Mouse (Mus musculus): ENCODE results near the gene Dirc2. TPM values are rescaled to one million over a fixed set of nuclear protein-coding genes. Genes with fewer than 3 reads are reported as not detected.

Dirc2 gene
- 8.5 and 10.0 TPM in 2 replicates for polyA plus RNA-seq (2015; fragmentation: Nextera tagmentation; extraction: Ambion mirVana)

GRCm38 (mm10) chr16:35768785-35769642, at the start of gene Dirc2:
Dirc2 (minus strand) TSS chr16:35769356.

GRCm38 (mm10) chr16:35769878-35770657, 912 bp upstream of the Dirc2 start, which contains the start of gene Hspbap1:
Hspbap1 (plus strand) TSS chr16:35770375.

Other genes with a start within 250 kb of the Dirc2 start
- gene Sema5b, start 228.2 kb downstream of the Dirc2 start, polyA plus RNA-seq (2015; fragmentation: Nextera tagmentation; extraction: Ambion mirVana), result 0.36 and 0.57 TPM in 2 replicates
- 16.0 and 17.9 TPM in 2 replicates for gene Hspbap1, start 1.0 kb upstream of the Dirc2 start, polyA plus RNA-seq (2015; fragmentation: Nextera tagmentation; extraction: Ambion mirVana)
- gene Parp14, start 102.2 kb upstream of the Dirc2 start, polyA plus RNA-seq (2015; fragmentation: Nextera tagmentation; extraction: Ambion mirVana), result 4.6 and 6.9 TPM in 2 replicates
- gene Parp9, start 169.1 kb upstream of the Dirc2 start, polyA plus RNA-seq (2015; fragmentation: Nextera tagmentation; extraction: Ambion mirVana), result 15.9 and 18.4 TPM in 2 replicates
- 6.4 and 7.8 TPM in 2 replicates for gene Dtx3l, start 169.8 kb upstream of the Dirc2 start, polyA plus RNA-seq (2015; fragmentation: Nextera tagmentation; extraction: Ambion mirVana)
- 24.0 and 24.6 TPM in 2 replicates for gene Kpna1, start 209.4 kb upstream of the Dirc2 start, polyA plus RNA-seq (2015; fragmentation: Nextera tagmentation; extraction: Ambion mirVana)

All from spleen, postnatal 0 days (tissue).